Mouse (Mus musculus) intestine, embryonic 15.5 days (tissue): ENCODE measurements at regions not wholly inside any gene's neighbourhood (a gene's known extent, or its start where the extent isn't known, plus 50 kb on each side); places are given as distances from the start of the nearest gene placed in this dataset.

Experiments
- ATAC-seq: fragments of 200-750 bp; cut with Nextera tagmentation; 2 replicates; pipeline ENCODE4 v1.8.0; 2017; ENCODE audit warnings: moderate TSS enrichment, moderate library complexity
- H3K27ac ChIP-seq: fragments of 300-500 bp; sonication (generic); 2 replicates; pipeline ENCODE4 v1.5.1; 2015; ENCODE audit warnings: mild to moderate bottlenecking, inconsistent platforms
- H3K27me3 ChIP-seq: fragments of 300-500 bp; sonication (generic); replicated peaks from 2 replicates; pipeline ENCODE4 v1.6.1; 2015; ENCODE audit warnings: inconsistent platforms
- H3K36me3 ChIP-seq: fragments of 300-500 bp; sonication (generic); 2 replicates; pipeline ENCODE4 v1.6.1; 2015; ENCODE audit warnings: inconsistent platforms
- H3K4me1 ChIP-seq: fragments of 300-500 bp; sonication (generic); replicated peaks from 2 replicates; pipeline ENCODE4 v1.6.1; 2015; ENCODE audit warnings: inconsistent platforms
- H3K4me2 ChIP-seq: fragments of 300-500 bp; sonication (generic); replicated peaks from 2 replicates; pipeline ENCODE4 v1.6.1; 2015; ENCODE audit warnings: mild to moderate bottlenecking, inconsistent platforms
- H3K4me3 ChIP-seq: fragments of 300-500 bp; sonication (generic); replicated peaks from 2 replicates; pipeline ENCODE4 v1.5.1; 2015; ENCODE audit warnings: inconsistent platforms
- H3K9ac ChIP-seq: fragments of 300-500 bp; sonication (generic); 2 replicates; pipeline ENCODE4 v1.6.1; 2015; ENCODE audit warnings: inconsistent platforms
- H3K9me3 ChIP-seq: fragments of 300-500 bp; sonication (generic); 2 replicates; pipeline ENCODE4 v1.6.1; 2016; ENCODE audit warnings: inconsistent platforms
- WGBS: fragments of 180-500 bp; shearing (Covaris S2); methylation state at CpG from one replicate; pipeline ENCODE4 v1.1.7; 2015; 5-methylcytosine and 5-hydroxymethylcytosine counted together

DNA sequence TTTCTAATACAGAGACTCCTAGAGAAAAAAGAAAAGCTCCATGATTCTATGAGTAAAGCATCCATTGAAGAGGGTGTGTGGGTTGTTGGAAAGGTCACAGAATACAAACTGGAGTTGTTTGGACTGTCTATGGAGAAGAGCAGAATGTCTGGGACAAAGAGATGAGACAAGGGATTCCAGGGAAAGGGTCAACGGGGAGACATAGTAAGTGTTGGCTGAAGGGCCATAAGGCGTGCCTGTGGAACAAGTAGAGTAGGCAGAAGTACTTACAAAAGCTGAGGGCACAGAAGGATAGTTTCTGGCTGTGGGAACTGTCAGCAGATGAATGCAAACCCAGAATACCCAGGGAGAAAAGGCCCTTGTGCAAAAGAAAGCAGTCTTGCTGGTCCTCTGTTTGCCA is 134.0 kb upstream of the Col8a1 start:
- H3K27ac ChIP-seq, result no peak overlapping the region
- H3K4me2 ChIP-seq, result no peak overlapping the region
- H3K4me3 ChIP-seq, result no peak overlapping the region
- no peaks in the 10 kb centered on the region for H3K36me3 ChIP-seq
- WGBS, result 76% methylated on average over 2 of the region's 2 CpGs
- H3K27me3 ChIP-seq, result no peaks in the 10 kb centered on the region
- no peaks in the 10 kb centered on the region for H3K9me3 ChIP-seq
- H3K9ac ChIP-seq, result no peak overlapping the region
- ATAC-seq, result no peak
- H3K4me1 ChIP-seq, result no peaks in the 10 kb centered on the region

DNA sequence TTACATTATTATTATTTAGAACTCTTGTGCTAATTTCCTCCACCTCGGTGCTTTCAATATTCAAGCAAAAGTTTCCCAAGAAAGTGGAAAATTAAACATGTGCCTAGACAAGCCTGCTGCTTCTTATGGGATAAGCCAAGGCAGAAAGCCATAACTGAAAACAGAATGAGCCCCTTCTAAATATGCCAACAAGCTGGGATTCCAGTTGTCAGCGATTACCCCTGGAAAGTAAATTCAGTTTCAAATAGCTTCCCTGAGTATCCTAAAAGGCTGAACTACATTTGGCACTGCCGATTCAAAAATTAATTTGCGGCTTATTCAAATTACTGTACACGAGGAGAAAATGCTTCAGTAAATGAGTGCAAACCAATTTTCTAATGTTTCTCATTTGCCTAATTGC is 135.6 kb upstream of the Col8a1 start:
- Histone ChIP-seq H3K9ac (no peak overlapping the region), H3K9me3 (no peaks in the 10 kb centered on the region), H3K36me3 (no peaks in the 10 kb centered on the region), H3K4me2 (no peak overlapping the region), H3K4me1 (no peaks in the 10 kb centered on the region), H3K4me3 (no peak overlapping the region), H3K27me3 (no peaks in the 10 kb centered on the region), H3K27ac (no peak overlapping the region)
- ATAC-seq, result no peak
- WGBS, result 84% methylated on average over 5 of the region's 5 CpGs

DNA sequence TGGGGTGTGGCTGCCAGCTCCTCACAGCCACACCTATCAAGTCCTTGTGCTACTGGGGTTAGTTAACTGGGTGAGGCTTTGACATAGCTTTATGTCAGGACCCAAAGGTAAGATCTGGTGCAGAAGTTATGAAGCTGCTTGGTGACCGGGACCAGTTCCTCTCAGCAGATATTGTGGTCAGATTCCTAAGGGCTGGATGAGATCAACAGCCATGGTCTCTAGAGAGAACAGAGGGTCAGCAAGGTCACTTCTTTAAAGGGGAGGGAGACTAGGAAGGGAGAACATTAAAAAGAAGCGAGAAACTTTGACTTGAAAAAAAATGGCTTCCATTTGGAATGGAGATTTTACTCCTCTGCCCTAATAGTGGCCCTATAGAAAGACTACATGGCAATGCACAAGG is 138.6 kb upstream of the Col8a1 start:
- Histone ChIP-seq H3K27me3 (no peaks in the 10 kb centered on the region), H3K9ac (no peak overlapping the region), H3K4me1 (no peaks in the 10 kb centered on the region), H3K4me2 (no peak overlapping the region), H3K4me3 (no peak overlapping the region), H3K9me3 (no peaks in the 10 kb centered on the region), H3K27ac (no peak overlapping the region), H3K36me3 (no peaks in the 10 kb centered on the region)
- WGBS, result 77% methylated on average over 2 of the region's 2 CpGs
- no peak for ATAC-seq

DNA sequence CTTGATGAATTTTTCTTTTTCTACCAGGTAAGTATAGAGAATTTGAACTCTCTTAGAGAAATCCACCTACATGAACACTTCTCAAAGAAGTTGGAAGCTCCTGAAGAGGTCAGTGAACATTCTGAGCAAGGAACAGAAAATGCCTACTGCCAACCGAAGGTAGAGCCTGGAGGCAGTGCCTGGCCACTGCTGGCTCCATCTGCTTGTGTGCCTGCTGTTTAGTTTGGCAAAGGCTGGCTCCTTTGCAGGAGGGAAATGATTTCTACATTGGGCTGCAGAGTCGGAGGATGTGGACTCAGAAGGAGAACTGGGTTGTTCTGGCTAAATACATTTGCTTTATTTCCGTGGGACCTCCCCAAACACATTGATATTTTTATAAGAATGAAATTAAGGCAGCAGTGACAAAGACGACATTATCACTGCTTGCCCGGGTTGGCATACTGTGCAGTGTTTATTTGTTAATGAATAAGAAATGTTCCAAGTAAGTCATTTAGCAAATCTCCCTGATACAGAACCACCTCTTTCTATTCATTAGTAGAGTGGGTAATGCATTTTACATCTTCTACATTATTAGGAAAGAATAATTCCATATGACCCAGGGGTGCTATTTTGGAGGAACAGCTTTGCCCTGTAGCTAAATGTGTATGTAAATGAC is 139.3 kb upstream of the Col8a1 start:
- H3K9me3 ChIP-seq, result no peaks in the 10 kb centered on the region
- no peak overlapping the region for H3K4me3 ChIP-seq
- no peak overlapping the region for H3K9ac ChIP-seq
- ATAC-seq, result no peak
- H3K27me3 ChIP-seq, result no peaks in the 10 kb centered on the region
- 86% methylated on average over 5 of the region's 5 CpGs for WGBS
- H3K27ac ChIP-seq, result no peak overlapping the region
- no peaks in the 10 kb centered on the region for H3K4me1 ChIP-seq
- H3K4me2 ChIP-seq, result no peak overlapping the region
- no peaks in the 10 kb centered on the region for H3K36me3 ChIP-seq

DNA sequence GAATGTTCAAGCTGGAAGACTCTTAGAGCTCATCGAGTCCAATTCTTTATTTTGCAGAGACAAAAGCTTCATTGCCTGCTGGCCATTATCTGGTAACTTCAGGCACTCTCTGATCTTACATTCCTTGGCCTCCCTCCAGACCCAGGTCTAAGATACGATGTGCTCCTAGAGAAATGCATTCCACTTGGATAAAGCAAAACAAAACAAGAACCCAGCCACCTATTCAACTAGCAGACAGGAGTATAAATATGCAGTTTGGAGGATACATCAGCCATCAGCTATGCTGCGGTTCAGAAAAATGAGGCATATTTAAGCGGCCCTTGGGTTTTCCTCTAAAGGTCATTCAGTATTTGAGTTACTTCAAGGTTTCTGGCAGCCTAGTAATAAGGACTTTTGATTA is 146.5 kb upstream of the Col8a1 start:
- Histone ChIP-seq H3K9ac (no peak overlapping the region), H3K27me3 (no peaks in the 10 kb centered on the region), H3K4me3 (no peak overlapping the region), H3K36me3 (no peaks in the 10 kb centered on the region), H3K9me3 (no peaks in the 10 kb centered on the region), H3K4me1 (no peaks in the 10 kb centered on the region), H3K4me2 (no peak overlapping the region), H3K27ac (no peak overlapping the region)
- 69% methylated on average over 4 of the region's 4 CpGs for WGBS
- no peak for ATAC-seq

DNA sequence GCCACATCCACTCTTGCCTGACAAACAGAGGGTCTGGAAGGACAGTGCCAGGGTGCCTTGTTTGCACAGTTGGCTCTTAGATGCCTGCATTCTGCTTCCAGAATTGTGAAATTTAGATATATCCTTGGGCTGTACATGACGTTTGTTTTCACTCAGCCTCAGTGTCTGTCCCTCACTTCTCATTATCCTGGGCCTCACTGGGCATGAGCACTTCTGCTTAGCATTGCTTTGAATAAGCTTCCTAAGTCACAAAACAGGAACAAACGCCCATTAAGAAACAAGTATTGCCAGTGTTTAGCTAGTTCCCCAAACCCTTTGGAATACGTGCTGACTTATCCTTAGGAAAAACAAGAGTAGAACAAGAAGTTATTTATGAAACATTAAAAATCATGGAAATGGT is 148.0 kb upstream of the Col8a1 start:
- Histone ChIP-seq H3K4me1 (no peaks in the 10 kb centered on the region), H3K9me3 (no peaks in the 10 kb centered on the region), H3K36me3 (no peaks in the 10 kb centered on the region), H3K27ac (no peak overlapping the region), H3K9ac (no peak overlapping the region), H3K4me2 (no peak overlapping the region), H3K4me3 (no peak overlapping the region), H3K27me3 (no peaks in the 10 kb centered on the region)
- WGBS, result 71% methylated on average over 3 of the region's 3 CpGs
- no peak for ATAC-seq

DNA sequence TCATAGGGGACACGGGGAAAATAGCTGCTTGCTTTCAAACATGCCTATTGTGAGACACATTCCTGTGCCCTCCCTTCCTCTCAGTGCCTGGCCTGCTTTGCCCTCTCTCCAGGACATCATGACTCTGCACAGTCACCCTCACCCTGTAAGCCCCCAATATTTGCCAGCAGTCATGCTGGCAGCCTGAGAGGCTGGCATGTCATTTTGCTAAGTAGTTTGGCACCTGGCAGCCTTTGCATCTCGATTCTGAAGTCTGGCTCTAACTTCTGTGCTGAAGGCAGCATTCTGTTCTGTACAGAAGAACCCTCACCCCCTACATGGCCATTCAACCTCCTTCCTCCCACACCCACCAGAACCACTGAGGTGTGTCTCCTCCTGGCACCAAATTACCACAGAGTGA is 157.5 kb upstream of the Col8a1 start:
- no peak overlapping the region for H3K27ac ChIP-seq
- 69% methylated on average over 2 of the region's 2 CpGs for WGBS

DNA sequence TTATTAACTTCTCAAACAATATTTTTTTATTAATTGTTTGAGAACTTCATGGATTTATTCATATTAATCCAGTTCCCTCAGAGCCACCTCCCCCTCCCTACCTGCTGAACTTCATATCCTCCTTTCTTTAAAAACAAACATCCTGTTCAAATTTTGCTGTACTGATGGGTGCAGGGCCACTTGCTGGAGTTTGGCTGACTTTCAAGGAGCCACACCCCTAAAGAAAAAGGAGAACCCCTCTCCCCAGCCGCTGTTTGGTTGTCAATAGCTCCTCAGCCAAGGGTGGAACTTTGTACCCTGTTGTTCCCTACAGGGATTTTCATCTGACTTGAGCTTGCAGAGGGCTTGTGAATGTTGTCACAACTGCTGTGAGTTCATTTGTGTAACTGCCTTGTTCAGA is 160.0 kb upstream of the Col8a1 start:
- H3K4me2 ChIP-seq, result no peak overlapping the region
- no peak overlapping the region for H3K4me3 ChIP-seq
- no peaks in the 10 kb centered on the region for H3K9me3 ChIP-seq
- H3K9ac ChIP-seq, result no peak overlapping the region
- H3K27ac ChIP-seq, result no peak overlapping the region
- ATAC-seq, result no peak
- H3K27me3 ChIP-seq, result no peaks in the 10 kb centered on the region
- H3K36me3 ChIP-seq, result no peaks in the 10 kb centered on the region
- no peaks in the 10 kb centered on the region for H3K4me1 ChIP-seq
- 71% methylated on average over 1 of the region's 1 CpGs for WGBS

More for the DNA sequence above, 157.5 kb upstream of the Col8a1 start:
- ATAC-seq, result no peak
- Histone ChIP-seq H3K9me3 (no peaks in the 10 kb centered on the region), H3K4me2 (no peak overlapping the region), H3K36me3 (no peaks in the 10 kb centered on the region), H3K27me3 (no peaks in the 10 kb centered on the region), H3K4me1 (no peaks in the 10 kb centered on the region), H3K4me3 (no peak overlapping the region), H3K9ac (no peak overlapping the region)

DNA sequence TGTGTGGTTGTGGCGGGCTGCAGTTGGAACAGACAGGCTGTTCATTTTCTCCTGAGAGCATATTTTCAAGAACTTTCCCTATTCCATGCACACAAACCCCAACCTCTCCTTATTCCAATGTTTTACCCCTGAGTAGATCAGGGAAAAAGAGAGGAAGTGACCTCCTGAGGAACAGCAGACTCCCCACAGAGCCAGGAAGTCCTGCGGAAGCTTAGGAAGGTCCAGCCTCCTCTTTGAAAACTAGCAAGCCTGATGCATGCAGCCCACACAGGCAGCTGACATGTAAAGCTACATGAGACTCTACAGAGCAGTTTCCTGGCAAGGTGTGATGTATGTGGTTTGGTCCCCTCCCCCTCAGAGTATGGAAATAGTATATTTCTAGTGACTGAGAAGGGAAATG is 160.9 kb upstream of the Col8a1 start:
- Histone ChIP-seq H3K27ac (no peak overlapping the region), H3K4me1 (no peaks in the 10 kb centered on the region), H3K27me3 (no peaks in the 10 kb centered on the region), H3K4me2 (no peak overlapping the region), H3K9me3 (no peaks in the 10 kb centered on the region), H3K4me3 (no peak overlapping the region), H3K36me3 (no peaks in the 10 kb centered on the region), H3K9ac (no peak overlapping the region)
- WGBS, result 61% methylated on average over 2 of the region's 2 CpGs
- no peak for ATAC-seq

DNA sequence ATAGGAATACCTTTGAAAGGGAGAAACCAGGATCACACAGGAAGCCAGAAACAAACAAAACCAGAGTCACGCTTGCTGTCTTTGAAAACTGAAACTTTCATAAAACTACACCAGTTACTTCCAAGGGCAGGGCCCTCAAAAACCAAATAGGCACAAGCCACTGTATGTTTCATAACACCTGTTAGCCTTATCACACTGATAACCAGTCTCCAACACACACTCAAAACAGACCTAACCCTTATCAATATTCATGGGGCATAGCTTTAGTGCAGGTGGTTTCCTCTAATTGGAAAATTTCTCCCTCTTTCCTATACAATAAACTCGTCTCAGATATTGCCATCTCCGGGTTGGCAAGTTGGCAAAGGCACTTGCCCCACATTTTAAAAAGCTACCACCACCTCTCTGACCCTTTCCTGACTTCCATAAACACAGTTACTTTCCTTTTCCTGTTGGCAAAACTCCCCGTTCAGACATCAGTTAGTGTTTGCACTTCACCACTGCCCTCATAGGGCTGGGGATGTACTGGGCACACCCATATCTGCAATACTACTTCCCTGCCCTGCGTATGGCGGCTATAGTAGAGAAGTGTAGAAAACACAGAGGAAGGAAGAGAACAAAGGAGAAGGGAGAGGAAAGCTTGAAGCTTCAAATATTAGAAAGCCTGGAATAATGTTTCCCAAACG is 169.1 kb upstream of the Col8a1 start:
- Histone ChIP-seq H3K4me3 (no peak overlapping the region), H3K27me3 (no peaks in the 10 kb centered on the region), H3K4me2 (no peak overlapping the region), H3K9ac (no peak overlapping the region), H3K4me1 (no peaks in the 10 kb centered on the region), H3K27ac (no peak overlapping the region), H3K36me3 (no peaks in the 10 kb centered on the region), H3K9me3 (no peaks in the 10 kb centered on the region)
- WGBS, result 55% methylated on average over 7 of the region's 7 CpGs
- no peak for ATAC-seq

DNA sequence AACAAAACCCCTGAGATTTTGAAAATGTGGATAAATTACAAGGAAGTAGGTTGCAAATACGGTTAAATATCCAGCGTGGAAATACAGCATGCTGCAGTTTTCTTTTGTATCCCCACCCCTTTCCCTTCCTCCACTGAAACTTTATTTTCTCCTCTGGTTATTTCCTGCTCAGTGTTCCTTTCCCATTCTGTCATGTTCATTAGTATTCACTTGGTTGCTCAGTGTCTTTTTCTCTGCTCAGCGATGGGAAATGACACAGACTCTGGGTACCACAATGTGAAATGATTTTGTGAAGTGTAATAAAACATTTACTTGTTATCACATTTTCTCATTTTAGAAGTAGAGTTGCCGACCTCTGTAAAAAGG is 169.6 kb upstream of the Col8a1 start:
- 72% methylated on average over 4 of the region's 4 CpGs for WGBS
- Histone ChIP-seq H3K27ac (no peak overlapping the region), H3K27me3 (no peaks in the 10 kb centered on the region)

DNA sequence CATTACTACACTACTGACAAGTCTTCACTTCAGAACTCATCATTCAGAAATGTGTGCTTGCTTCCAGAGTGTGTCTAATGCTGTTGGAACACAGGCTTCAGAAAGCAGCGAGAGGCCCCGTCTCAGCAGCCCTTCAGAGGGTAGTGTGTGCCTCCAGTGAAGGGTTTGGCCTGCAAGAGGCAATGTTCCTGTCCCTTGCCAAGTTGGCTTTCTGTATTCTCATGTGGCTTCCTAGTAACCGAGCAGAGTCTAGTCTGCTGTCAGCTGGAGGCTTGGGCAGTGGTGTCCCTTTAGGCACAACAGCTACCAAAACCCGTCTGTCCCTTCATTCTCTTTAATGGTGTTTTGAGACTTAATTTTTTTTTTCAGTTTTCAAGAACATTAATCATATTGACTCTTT is 173.3 kb upstream of the Col8a1 start:
- Histone ChIP-seq H3K27ac (no peak overlapping the region), H3K4me1 (no peaks in the 10 kb centered on the region)

More for the DNA sequence above, 169.6 kb upstream of the Col8a1 start:
- no peak overlapping the region for H3K4me3 ChIP-seq
- no peak for ATAC-seq
- no peaks in the 10 kb centered on the region for H3K36me3 ChIP-seq
- H3K9me3 ChIP-seq, result no peaks in the 10 kb centered on the region
- H3K9ac ChIP-seq, result no peak overlapping the region
- H3K4me2 ChIP-seq, result no peak overlapping the region
- H3K4me1 ChIP-seq, result no peaks in the 10 kb centered on the region

DNA sequence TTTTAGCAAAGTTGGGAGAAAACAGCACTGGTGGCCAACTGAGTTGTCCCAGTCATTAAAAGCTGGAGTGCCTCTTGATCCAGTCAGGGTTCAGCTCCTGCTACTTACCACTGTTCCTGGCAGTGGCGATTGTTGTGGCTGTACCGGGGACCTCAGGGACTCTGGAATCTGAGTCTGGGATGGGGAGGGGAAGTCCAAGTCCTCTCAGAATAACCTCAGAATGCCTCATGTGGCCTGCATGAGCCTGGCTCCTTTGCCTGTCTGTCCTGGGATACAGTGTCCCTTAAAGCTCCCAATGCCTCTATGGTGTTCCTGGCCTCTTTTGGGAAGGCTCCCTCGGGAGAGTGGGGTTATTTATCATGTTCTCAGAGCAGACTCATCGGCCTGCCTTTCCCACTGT is 173.8 kb upstream of the Col8a1 start:
- Histone ChIP-seq H3K9me3 (no peaks in the 10 kb centered on the region), H3K4me1 (no peaks in the 10 kb centered on the region), H3K9ac (no peak overlapping the region), H3K4me2 (no peak overlapping the region), H3K27me3 (no peaks in the 10 kb centered on the region), H3K36me3 (no peaks in the 10 kb centered on the region), H3K4me3 (no peak overlapping the region), H3K27ac (no peak overlapping the region)
- ATAC-seq, result no peak
- WGBS, result 37% methylated on average over 4 of the region's 4 CpGs

More for the DNA sequence above, 173.3 kb upstream of the Col8a1 start:
- H3K36me3 ChIP-seq, result no peaks in the 10 kb centered on the region
- H3K4me3 ChIP-seq, result no peak overlapping the region
- ATAC-seq, result no peak
- 72% methylated on average over 4 of the region's 4 CpGs for WGBS
- no peak overlapping the region for H3K4me2 ChIP-seq
- no peaks in the 10 kb centered on the region for H3K27me3 ChIP-seq
- no peak overlapping the region for H3K9ac ChIP-seq
- no peaks in the 10 kb centered on the region for H3K9me3 ChIP-seq
